Mouse (Mus musculus) intestine, postnatal 0 days (tissue): ENCODE results near the gene Tspan3. TPM values are rescaled to one million over a fixed set of nuclear protein-coding genes. Genes with fewer than 3 reads are reported as not detected.

ENCODE experiments used
- ATAC-seq: fragments of 200-750 bp; cut with Nextera tagmentation; 2 replicates; pipeline ENCODE4 v1.8.0; 2017; ENCODE audit warnings: mild to moderate bottlenecking, moderate TSS enrichment, moderate library complexity
- H3K27ac ChIP-seq: fragments of 300-500 bp; sonication (generic); 2 replicates; pipeline ENCODE4 v1.5.1; 2014; ENCODE audit warnings: mild to moderate bottlenecking, low read depth, low read length, moderate library complexity
- H3K27me3 ChIP-seq: fragments of 300-500 bp; sonication (generic); replicated peaks from 2 replicates; pipeline ENCODE4 v1.6.1; 2014; ENCODE audit warnings: low read length, mixed read lengths; ENCODE audit not compliant: control insufficient read depth, insufficient read depth
- H3K36me3 ChIP-seq: fragments of 300-500 bp; sonication (generic); 2 replicates; pipeline ENCODE4 v1.6.1; 2014; ENCODE audit warnings: mild to moderate bottlenecking, moderate library complexity; ENCODE audit not compliant: control insufficient read depth, insufficient read depth
- H3K4me1 ChIP-seq: fragments of 300-500 bp; sonication (generic); replicated peaks from 2 replicates; pipeline ENCODE4 v1.6.1; 2014; ENCODE audit warnings: antibody characterized with exemption, low read length, mixed read lengths; ENCODE audit not compliant: control insufficient read depth, insufficient read depth
- H3K4me2 ChIP-seq: fragments of 300-500 bp; sonication (generic); replicated peaks from 2 replicates; pipeline ENCODE4 v1.6.1; 2014; ENCODE audit warnings: low read depth, mild to moderate bottlenecking, moderate library complexity
- H3K4me3 ChIP-seq: fragments of 300-500 bp; sonication (generic); 2 replicates; pipeline ENCODE4 v1.5.1; 2014; ENCODE audit warnings: low read depth, low read length
- H3K9ac ChIP-seq: fragments of 300-500 bp; sonication (generic); 2 replicates; pipeline ENCODE4 v1.6.1; 2014; ENCODE audit warnings: mild to moderate bottlenecking, low read depth, low read length
- H3K9me3 ChIP-seq: fragments of 300-500 bp; sonication (generic); 2 replicates; pipeline ENCODE4 v1.6.1; 2016; ENCODE audit warnings: mixed run types; ENCODE audit not compliant: control insufficient read depth
- CTCF ChIP-seq: sonication (generic); IDR thresholded peaks from 2 replicates; pipeline ENCODE4 v1.5.1; 2016; ENCODE audit warnings: low read depth, mild to moderate bottlenecking, control low read depth, antibody characterized with exemption, moderate library complexity
- WGBS: fragments of 180-500 bp; shearing (Covaris S2); extraction: QIAGEN DNeasy Blood & Tissue Kit; methylation state at CpG from one replicate; pipeline ENCODE4 v1.1.7; 2014; 5-methylcytosine and 5-hydroxymethylcytosine counted together
- polyA plus RNA-seq: library from polyadenylated mRNA; unstranded; fragments of >200 nt; fragmentation: Nextera tagmentation; extraction: Ambion mirVana; gene quantifications from 2 replicates; pipeline ENCODE4 v1.2.1, GENCODE M21; 2015

Tspan3 gene
- 213 and 230 TPM in 2 replicates for polyA plus RNA-seq

DNA sequence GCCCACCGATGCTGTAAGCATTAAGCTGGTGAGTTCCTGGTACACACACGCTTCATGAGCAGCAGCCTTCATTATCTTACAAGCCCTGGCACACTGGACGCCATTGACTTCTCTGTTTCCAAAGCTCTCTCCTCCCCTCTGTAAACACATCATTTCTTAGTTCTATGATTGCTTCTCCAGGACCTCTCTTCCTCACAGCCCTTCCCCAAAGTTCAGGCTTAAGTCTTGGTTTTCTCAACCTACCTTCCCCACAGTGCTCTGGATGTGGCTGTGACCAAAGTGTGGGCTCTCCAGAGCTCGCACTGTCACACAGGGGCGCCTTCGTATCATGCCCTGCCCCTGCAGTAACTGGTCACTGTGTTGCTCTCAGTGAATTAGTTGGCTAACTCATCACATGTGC, at the start of gene Tspan3:
Gene Tspan3, minus strand, starts transcription at position 101 of the 400 bp plus-strand sequence.
- ATAC-seq, result no peak
- H3K27me3 ChIP-seq, result no peaks in the 10 kb centered on the region
- WGBS, result 86% methylated on average over 6 of the region's 6 CpGs
- 0 out of 2 replicates have a peak, but pooled peaks cover 2% of the 10 kb centered on the region for H3K4me1 ChIP-seq
- no peak within 1 kb of the TSS for H3K4me3 ChIP-seq
- no peak for TF ChIP-seq CTCF
- no peak within 1 kb of the TSS for H3K27ac ChIP-seq
- H3K9ac ChIP-seq, result no peak within 1 kb of the TSS
- no peaks in the 10 kb centered on the region for H3K9me3 ChIP-seq
- no peaks in the 10 kb centered on the region for H3K36me3 ChIP-seq
- no peak within 1 kb of the TSS for H3K4me2 ChIP-seq

DNA sequence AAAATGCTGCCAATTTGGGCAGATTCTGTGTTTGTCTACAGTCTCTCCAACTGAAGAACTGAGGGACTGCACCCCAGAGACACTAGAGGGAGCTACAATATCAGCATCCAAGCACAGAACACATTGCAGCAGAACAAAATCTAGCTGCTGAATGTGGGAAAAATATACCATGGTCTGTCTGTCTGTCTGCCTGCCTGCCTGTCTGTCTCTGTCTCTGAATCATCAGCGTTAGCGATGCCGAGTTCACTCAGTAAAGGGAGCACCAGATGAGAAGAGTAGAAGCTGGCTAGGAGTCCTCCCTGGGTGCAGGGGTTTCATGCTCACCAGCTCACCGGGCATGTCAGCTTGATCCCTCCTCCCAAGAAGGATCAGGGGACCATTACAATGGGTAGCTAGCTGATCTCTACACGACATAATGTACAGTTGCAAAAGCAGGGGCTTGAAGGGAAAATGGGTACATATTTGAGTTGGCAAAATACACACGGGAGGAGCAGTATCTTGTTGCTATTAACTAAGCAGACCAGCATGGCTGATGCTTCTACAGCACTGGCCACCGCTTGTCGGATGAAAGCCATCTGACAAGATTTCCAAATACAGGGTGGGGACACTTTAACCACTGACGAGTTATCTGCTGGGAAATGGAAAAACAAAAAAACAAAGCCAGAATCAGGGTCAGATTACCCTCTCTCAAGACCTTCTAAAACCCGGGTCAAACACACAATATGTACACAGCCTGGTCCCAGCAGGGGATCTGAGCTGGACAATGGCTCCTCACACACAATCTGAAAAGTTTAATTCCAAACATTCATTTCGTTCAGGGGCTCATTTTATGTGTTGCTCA, 48.4 kb upstream of the Tspan3 start:
- 31% methylated on average over 11 of the region's 11 CpGs for WGBS
- Histone ChIP-seq H3K27me3 (no peaks in the 10 kb centered on the region), H3K4me3 (no peak overlapping the region), H3K4me1 (no peaks in the 10 kb centered on the region; the same call in 1 of the 2 replicates), H3K4me2 (no peak overlapping the region; the same call in 1 of the 2 replicates), H3K9ac (no peak overlapping the region), H3K36me3 (no peaks in the 10 kb centered on the region; the same call in 1 of the 2 replicates), H3K9me3 (no peaks in the 10 kb centered on the region), H3K27ac (no peak overlapping the region)
- TF ChIP-seq CTCF, result peak; percentile 95
- no peak for ATAC-seq

DNA sequence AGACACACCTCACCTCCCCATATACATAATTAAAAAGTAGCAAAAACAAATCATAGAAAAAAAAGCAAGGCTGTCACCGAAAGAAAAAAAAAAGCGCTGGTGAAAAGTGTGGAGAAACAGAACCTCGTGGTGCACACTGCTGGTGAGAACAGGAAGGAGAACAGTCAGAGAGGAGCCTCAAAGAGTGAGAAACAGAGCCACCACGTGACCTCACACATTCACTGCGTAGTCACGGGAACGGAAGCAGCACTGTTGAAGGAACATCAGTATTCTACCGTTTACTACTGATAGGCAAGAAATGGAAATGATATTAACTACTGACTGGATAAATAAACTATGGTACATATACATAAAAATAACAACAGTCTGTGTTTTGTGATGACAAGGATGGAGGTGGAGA, 43.5 kb upstream of the Tspan3 start:
- TF ChIP-seq CTCF, result no peak
- Histone ChIP-seq H3K27me3 (no peaks in the 10 kb centered on the region), H3K9ac (no peak overlapping the region), H3K4me1 (no peaks in the 10 kb centered on the region), H3K36me3 (peaks cover 33% of the 10 kb centered on the region), H3K4me2 (no peak overlapping the region), H3K27ac (no peak overlapping the region), H3K4me3 (no peak overlapping the region), H3K9me3 (no peaks in the 10 kb centered on the region)
- no peak for ATAC-seq
- WGBS, result 83% methylated on average over 8 of the region's 8 CpGs

DNA sequence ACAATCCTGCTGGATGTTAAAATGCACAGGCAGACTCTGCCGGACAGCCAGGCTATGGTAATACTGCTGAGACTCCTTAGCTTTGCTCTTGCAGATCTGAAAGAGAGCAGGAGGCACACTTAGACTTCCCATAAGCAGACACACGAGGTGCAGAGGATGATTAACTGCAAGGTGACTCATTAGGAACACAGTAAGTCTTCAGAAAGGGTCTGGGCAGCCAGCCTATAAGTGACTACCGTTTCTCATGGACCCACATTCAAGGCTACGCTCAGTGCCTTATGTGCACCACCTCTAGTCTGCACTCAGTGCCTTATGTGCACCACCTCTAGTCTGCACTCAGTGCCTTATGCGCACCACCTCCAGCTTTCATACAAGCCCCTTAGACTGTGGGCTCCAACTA, 42.2 kb upstream of the Tspan3 start:
- no peak for ATAC-seq
- no peak for TF ChIP-seq CTCF
- Histone ChIP-seq H3K4me1 (no peaks in the 10 kb centered on the region), H3K36me3 (peaks cover 33% of the 10 kb centered on the region), H3K4me2 (no peak overlapping the region), H3K9me3 (no peaks in the 10 kb centered on the region), H3K9ac (no peak overlapping the region), H3K27me3 (no peaks in the 10 kb centered on the region), H3K4me3 (no peak overlapping the region), H3K27ac (no peak overlapping the region)
- 72% methylated on average over 5 of the region's 5 CpGs for WGBS

DNA sequence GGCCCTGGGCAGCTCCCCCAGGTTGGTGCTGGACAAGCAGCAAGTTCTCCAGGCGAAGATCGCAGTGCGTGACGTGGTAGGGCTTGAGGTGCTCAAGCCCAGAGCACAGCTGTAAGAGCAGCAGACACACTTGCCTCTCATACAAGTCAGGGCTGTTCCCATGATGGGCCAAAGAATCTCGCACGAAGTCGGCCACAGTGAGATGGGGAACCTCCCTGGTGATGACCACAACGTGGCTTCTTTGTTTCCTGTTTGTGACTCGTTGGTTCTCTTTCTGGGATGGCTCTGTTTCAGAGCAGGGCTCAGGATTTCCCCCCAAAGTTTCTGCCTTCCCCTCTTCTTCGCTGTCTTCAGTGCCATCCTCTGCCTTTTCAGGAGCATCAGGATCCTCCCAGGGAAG, 41.8 kb upstream of the Tspan3 start:
- H3K36me3 ChIP-seq, result peaks cover 33% of the 10 kb centered on the region
- H3K4me1 ChIP-seq, result no peaks in the 10 kb centered on the region
- no peak overlapping the region for H3K4me2 ChIP-seq
- H3K9me3 ChIP-seq, result no peaks in the 10 kb centered on the region
- no peak overlapping the region for H3K27ac ChIP-seq
- 89% methylated on average over 10 of the region's 10 CpGs for whole genome bisulfite sequencing
- TF ChIP-seq CTCF, result no peak
- no peaks in the 10 kb centered on the region for H3K27me3 ChIP-seq
- no peak for ATAC-seq
- no peak overlapping the region for H3K9ac ChIP-seq
- H3K4me3 ChIP-seq, result no peak overlapping the region

DNA sequence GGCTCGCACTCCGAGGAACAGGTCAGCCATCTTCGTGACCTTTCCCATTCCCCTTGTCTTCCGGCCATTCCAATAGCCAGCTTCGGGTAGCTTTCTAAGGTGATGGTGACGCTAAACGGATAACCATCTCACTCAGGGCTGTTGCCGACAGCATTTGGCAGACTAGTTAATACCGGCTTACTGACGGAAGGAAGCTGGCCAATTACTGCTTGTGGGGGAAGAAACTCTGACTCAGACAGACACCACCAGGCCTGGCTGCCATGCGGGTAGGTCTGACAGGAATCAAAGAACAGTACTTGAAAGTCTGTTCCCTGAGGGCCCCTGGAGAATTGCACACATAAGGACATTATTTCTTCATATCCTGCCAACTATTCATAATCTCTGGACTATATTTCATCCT, 40.1 kb upstream of the Tspan3 start:
- 86% methylated on average over 11 of the region's 11 CpGs for WGBS

More for the DNA sequence above, 40.1 kb upstream of the Tspan3 start:
- Histone ChIP-seq H3K9me3 (no peaks in the 10 kb centered on the region), H3K27me3 (no peaks in the 10 kb centered on the region), H3K27ac (no peak overlapping the region), H3K36me3 (peaks cover 33% of the 10 kb centered on the region), H3K4me3 (no peak overlapping the region), H3K4me1 (no peaks in the 10 kb centered on the region), H3K9ac (no peak overlapping the region), H3K4me2 (no peak overlapping the region)
- no peak for ATAC-seq
- TF ChIP-seq CTCF, result no peak
